Mouse (Mus musculus): ENCODE results near the gene Ankrd53.

The Ankrd53 gene

GRCm38 (mm10) chr6:83762344-83762743 lies at the start of gene Ankrd53:
Gene Ankrd53 (plus strand): TSS chr6:83762644.
- no peak for DNase-seq (ENCODE audit: low spot score in 2 of 2)

- no peak for DNase-seq (ENCODE audit: low spot score in 2 of 2)
Measured at GRCm38 (mm10) chr6:83713271-83714136, 48.9 kb upstream of the Ankrd53 start.

- DNase-seq (ENCODE audit: low spot score in 2 of 2), result peak in 1 of 2 experiments; percentile 31
Measured at GRCm38 (mm10) chr6:83714221-83715123, 48.0 kb upstream of the Ankrd53 start.

- no peak for DNase-seq (ENCODE audit: low spot score in 2 of 2)
Measured at GRCm38 (mm10) chr6:83715461-83716196, 46.8 kb upstream of the Ankrd53 start.

GRCm38 (mm10) chr6:83717026-83717425 lies 45.4 kb upstream of the Ankrd53 start:
- DNase-seq (ENCODE audit: low spot score in 2 of 2), result no peak

GRCm38 (mm10) chr6:83722526-83722925 lies 39.9 kb upstream of the Ankrd53 start:
- no peak for DNase-seq (ENCODE audit: low spot score in 2 of 2)

- no peak for DNase-seq (ENCODE audit: low spot score in 2 of 2)
Measured at GRCm38 (mm10) chr6:83727178-83727577, 35.3 kb upstream of the Ankrd53 start.

- DNase-seq (ENCODE audit: low spot score in 2 of 2), result no peak
Measured at GRCm38 (mm10) chr6:83728488-83728887, 34.0 kb upstream of the Ankrd53 start.

GRCm38 (mm10) chr6:83729350-83729970 lies 33.0 kb upstream of the Ankrd53 start:
- no peak for DNase-seq (ENCODE audit: low spot score in 2 of 2)

- peak in 1 of 2 experiments; percentile 45 for DNase-seq (ENCODE audit: low spot score in 2 of 2)
Measured at GRCm38 (mm10) chr6:83731128-83731527, 31.3 kb upstream of the Ankrd53 start.

GRCm38 (mm10) chr6:83737311-83737710 lies 25.1 kb upstream of the Ankrd53 start:
- DNase-seq (ENCODE audit: low spot score in 2 of 2), result no peak

GRCm38 (mm10) chr6:83738596-83738995 lies 23.8 kb upstream of the Ankrd53 start:
- DNase-seq (ENCODE audit: low spot score in 2 of 2), result no peak

GRCm38 (mm10) chr6:83742761-83743160 lies 19.7 kb upstream of the Ankrd53 start, which contains the start of gene Atp6v1b1:
Gene Atp6v1b1 (plus strand): TSS chr6:83742990.
- no peak for DNase-seq (ENCODE audit: low spot score in 2 of 2)

- DNase-seq (ENCODE audit: low spot score in 2 of 2), result no peak
Measured at GRCm38 (mm10) chr6:83743212-83743611, 19.2 kb upstream of the Ankrd53 start.

GRCm38 (mm10) chr6:83744126-83744525 lies 18.3 kb upstream of the Ankrd53 start:
- no peak for DNase-seq (ENCODE audit: low spot score in 2 of 2)

GRCm38 (mm10) chr6:83744557-83744956 lies 17.9 kb upstream of the Ankrd53 start:
- no peak for DNase-seq (ENCODE audit: low spot score in 2 of 2)

- DNase-seq (ENCODE audit: low spot score in 2 of 2), result no peak
Measured at GRCm38 (mm10) chr6:83745466-83745865, 17.0 kb upstream of the Ankrd53 start.

- no peak for DNase-seq (ENCODE audit: low spot score in 2 of 2)
Measured at GRCm38 (mm10) chr6:83749286-83749685, 13.2 kb upstream of the Ankrd53 start.

- peak in 1 of 2 experiments; percentile 70 for DNase-seq (ENCODE audit: low spot score in 2 of 2)
Measured at GRCm38 (mm10) chr6:83750171-83750684, 12.2 kb upstream of the Ankrd53 start.

- DNase-seq (ENCODE audit: low spot score in 2 of 2), result no peak
Measured at GRCm38 (mm10) chr6:83756051-83756450, 6.4 kb upstream of the Ankrd53 start.

- no peak for DNase-seq (ENCODE audit: low spot score in 2 of 2)
Measured at GRCm38 (mm10) chr6:83762880-83763431, 512 bp downstream of the Ankrd53 start.
